Mouse (Mus musculus) lung, embryonic 16.5 days (tissue): ENCODE data around the gene Ociad1. TPM values are rescaled to one million over a fixed set of nuclear protein-coding genes. Genes with fewer than 3 reads are reported as not detected.

Source experiments
- ATAC-seq: fragments of 200-750 bp; cut with Nextera tagmentation; 2 replicates; pipeline ENCODE4 v1.8.0; 2017; ENCODE audit warnings: low read depth, mild to moderate bottlenecking, moderate library complexity
- H3K27ac ChIP-seq: fragments of 300-500 bp; sonication (generic); 2 replicates; pipeline ENCODE4 v1.5.1; 2014; ENCODE audit warnings: mild to moderate bottlenecking, control low read depth, low read length
- H3K27me3 ChIP-seq: fragments of 300-500 bp; sonication (generic); 2 replicates; pipeline ENCODE4 v1.6.1; 2014; ENCODE audit warnings: low read depth, low read length, mixed read lengths; ENCODE audit not compliant: control insufficient read depth, insufficient read depth
- H3K36me3 ChIP-seq: fragments of 300-500 bp; sonication (generic); 2 replicates; pipeline ENCODE4 v1.6.1; 2014; ENCODE audit warnings: low read length; ENCODE audit not compliant: control insufficient read depth, insufficient read depth
- H3K4me1 ChIP-seq: fragments of 300-500 bp; sonication (generic); replicated peaks from 2 replicates; pipeline ENCODE4 v1.6.1; 2014; ENCODE audit warnings: low read length, mixed read lengths; ENCODE audit not compliant: control insufficient read depth, insufficient read depth
- H3K4me2 ChIP-seq: fragments of 300-500 bp; sonication (generic); 2 replicates; pipeline ENCODE4 v1.6.1; 2014; ENCODE audit warnings: low read depth, low read length, control low read depth
- H3K4me3 ChIP-seq: fragments of 300-500 bp; sonication (generic); 2 replicates; pipeline ENCODE4 v1.5.1; 2014; ENCODE audit warnings: mild to moderate bottlenecking, low read length, control low read depth
- H3K9ac ChIP-seq: fragments of 300-500 bp; sonication (generic); 2 replicates; pipeline ENCODE4 v1.6.1; 2014; ENCODE audit warnings: low read length, control low read depth
- H3K9me3 ChIP-seq: fragments of 300-500 bp; sonication (generic); 2 replicates; pipeline ENCODE4 v1.6.1; 2016; ENCODE audit warnings: low read length; ENCODE audit not compliant: control insufficient read depth
- WGBS: fragments of 180-500 bp; shearing (Covaris S2); extraction: QIAGEN DNeasy Blood & Tissue Kit; methylation state at CpG from one replicate; pipeline ENCODE4 v1.1.7; 2014; 5-methylcytosine and 5-hydroxymethylcytosine counted together
- polyA plus RNA-seq: library from polyadenylated mRNA; unstranded; fragments of >200 nt; fragmentation: Nextera tagmentation; extraction: Ambion mirVana; gene quantifications from 2 replicates; pipeline ENCODE4 v1.2.1, GENCODE M21; 2015

The Ociad1 gene
- polyA plus RNA-seq, 1 experiment from 2014 or later = 231 TPM

GRCm38 (mm10) chr5:73279190-73279589 is 13.4 kb upstream of the Ociad1 start:
- Histone ChIP-seq H3K9ac (0 out of 2 replicates have a peak overlapping the region, but pooled peaks have one; percentile 4), H3K36me3 (no peaks in the 10 kb centered on the region), H3K4me1 (peaks cover 10% of the 10 kb centered on the region; the same call in 1 of the 2 replicates), H3K4me2 (no peak overlapping the region), H3K27ac (peak overlapping the region; percentile 41), H3K27me3 (no peaks in the 10 kb centered on the region), H3K4me3 (no peak overlapping the region), H3K9me3 (no peaks in the 10 kb centered on the region)
- ATAC-seq = no peak
- WGBS = 47% methylated on average over 10 of the region's 10 CpGs

- Histone ChIP-seq H3K36me3 (no peaks in the 10 kb centered on the region), H3K9me3 (no peaks in the 10 kb centered on the region), H3K9ac (no peak overlapping the region), H3K4me3 (no peak overlapping the region), H3K4me2 (no peak overlapping the region), H3K27me3 (no peaks in the 10 kb centered on the region), H3K27ac (peak overlapping the region; percentile 41), H3K4me1 (peaks cover 10% of the 10 kb centered on the region; the same call in 1 of the 2 replicates)
- ATAC-seq = no peak; the same call in 1 of the 2 replicates
- 48% methylated on average over 4 of the region's 4 CpGs for WGBS
Observed at GRCm38 (mm10) chr5:73279732-73280566, 12.6 kb upstream of the Ociad1 start.

- Histone ChIP-seq H3K9ac (no peak overlapping the region), H3K36me3 (no peaks in the 10 kb centered on the region), H3K27me3 (no peaks in the 10 kb centered on the region), H3K4me1 (peaks cover 10% of the 10 kb centered on the region; the same call in 1 of the 2 replicates), H3K27ac (no peak overlapping the region), H3K9me3 (no peaks in the 10 kb centered on the region), H3K4me2 (no peak overlapping the region), H3K4me3 (no peak overlapping the region)
- no peak for ATAC-seq
- WGBS = 81% methylated on average over 4 of the region's 4 CpGs
Observed at GRCm38 (mm10) chr5:73280567-73280850, 12.1 kb upstream of the Ociad1 start.

- peaks cover 12% of the 10 kb centered on the region for H3K4me1 ChIP-seq
- no peaks in the 10 kb centered on the region for H3K9me3 ChIP-seq
- ATAC-seq = no peak
- no peak overlapping the region for H3K4me3 ChIP-seq
- no peak overlapping the region for H3K9ac ChIP-seq
- no peak overlapping the region for H3K27ac ChIP-seq
- no peak overlapping the region for H3K4me2 ChIP-seq
- no peaks in the 10 kb centered on the region for H3K27me3 ChIP-seq
- no peaks in the 10 kb centered on the region for H3K36me3 ChIP-seq
Observed at GRCm38 (mm10) chr5:73284046-73284445, 8.5 kb upstream of the Ociad1 start.

GRCm38 (mm10) chr5:73285470-73285978 is 7.1 kb upstream of the Ociad1 start:
- no peak for ATAC-seq
- 82% methylated on average over 3 of the region's 3 CpGs for WGBS
- no peaks in the 10 kb centered on the region for H3K36me3 ChIP-seq

GRCm38 (mm10) chr5:73286603-73287002 is 6.0 kb upstream of the Ociad1 start:
- H3K9me3 ChIP-seq = no peaks in the 10 kb centered on the region
- WGBS = 67% methylated on average over 5 of the region's 5 CpGs
- peaks cover 2% of the 10 kb centered on the region; the same call in 1 of the 2 replicates for H3K4me1 ChIP-seq
- no peaks in the 10 kb centered on the region for H3K36me3 ChIP-seq
- H3K27ac ChIP-seq = no peak overlapping the region
- ATAC-seq = no peak
- H3K9ac ChIP-seq = no peak overlapping the region
- H3K4me2 ChIP-seq = no peak overlapping the region
- no peak overlapping the region for H3K4me3 ChIP-seq
- H3K27me3 ChIP-seq = no peaks in the 10 kb centered on the region

More at GRCm38 (mm10) chr5:73285470-73285978, 7.1 kb upstream of the Ociad1 start:
- H3K27me3 ChIP-seq = no peaks in the 10 kb centered on the region
- H3K9me3 ChIP-seq = no peaks in the 10 kb centered on the region
- no peak overlapping the region for H3K4me2 ChIP-seq
- H3K4me3 ChIP-seq = no peak overlapping the region
- H3K27ac ChIP-seq = no peak overlapping the region
- peaks cover 2% of the 10 kb centered on the region; the same call in 1 of the 2 replicates for H3K4me1 ChIP-seq
- H3K9ac ChIP-seq = no peak overlapping the region

- Histone ChIP-seq H3K4me3 (no peak overlapping the region), H3K4me2 (no peak overlapping the region), H3K9me3 (no peaks in the 10 kb centered on the region), H3K9ac (no peak overlapping the region), H3K27me3 (no peaks in the 10 kb centered on the region), H3K27ac (no peak overlapping the region), H3K4me1 (peaks cover 7% of the 10 kb centered on the region), H3K36me3 (peaks cover 1% of the 10 kb centered on the region)
- ATAC-seq = no peak
- 61% methylated on average over 2 of the region's 2 CpGs for WGBS
Observed at GRCm38 (mm10) chr5:73289900-73290299, 2.7 kb upstream of the Ociad1 start.

GRCm38 (mm10) chr5:73293458-73293827 is 859 bp downstream of the Ociad1 start:
- H3K9ac ChIP-seq = peak overlapping the region; percentile 80
- no peaks in the 10 kb centered on the region for H3K9me3 ChIP-seq
- no peak for ATAC-seq
- H3K27me3 ChIP-seq = no peaks in the 10 kb centered on the region
- H3K4me3 ChIP-seq = peak overlapping the region; percentile 79
- no peak overlapping the region for H3K27ac ChIP-seq
- 6% methylated on average over 8 of the region's 8 CpGs for WGBS
- H3K36me3 ChIP-seq = peaks cover 19% of the 10 kb centered on the region
- H3K4me1 ChIP-seq = peaks cover 10% of the 10 kb centered on the region
- H3K4me2 ChIP-seq = peak overlapping the region; percentile 84

GRCm38 (mm10) chr5:73295016-73295415 is 2.4 kb downstream of the Ociad1 start:
- Histone ChIP-seq H3K4me2 (no peak overlapping the region), H3K27ac (no peak overlapping the region), H3K9me3 (no peaks in the 10 kb centered on the region), H3K36me3 (peaks cover 25% of the 10 kb centered on the region), H3K9ac (no peak overlapping the region), H3K4me1 (peaks cover 8% of the 10 kb centered on the region), H3K27me3 (no peaks in the 10 kb centered on the region), H3K4me3 (no peak overlapping the region)
- WGBS = 96% methylated on average over 7 of the region's 7 CpGs
- ATAC-seq = no peak
